Mouse (Mus musculus) C2C12 (cell line): ENCODE measurements at regions not wholly inside any gene's neighbourhood (a gene's known extent, or its start where the extent isn't known, plus 50 kb on each side); places are given as distances from the start of the nearest gene placed in this dataset.

Source experiments
- CEBPB ChIP-seq: IDR thresholded peaks from one replicate; pipeline ENCODE4 v1.6.1; 2011; ENCODE audit warnings: low read depth, mild to moderate bottlenecking, control low read depth, moderate library complexity
- CTCF ChIP-seq: IDR thresholded peaks from one replicate; pipeline ENCODE4 v1.5.1; 2011; ENCODE audit not compliant: control insufficient read depth, insufficient read depth, insufficient read length
- MAX ChIP-seq: IDR thresholded peaks from one replicate; pipeline ENCODE4 v1.6.1; 2011; ENCODE audit warnings: mild to moderate bottlenecking, control low read depth
- MYOG ChIP-seq: IDR thresholded peaks from one replicate; pipeline ENCODE4 v1.6.1; 2011; ENCODE audit not compliant: control insufficient read depth, insufficient read length; ENCODE audit errors: extremely low read depth
- USF1 ChIP-seq: IDR thresholded peaks from one replicate; pipeline ENCODE4 v1.6.1; 2011; ENCODE audit warnings: low read depth, mild to moderate bottlenecking, control low read depth, moderate library complexity

DNA sequence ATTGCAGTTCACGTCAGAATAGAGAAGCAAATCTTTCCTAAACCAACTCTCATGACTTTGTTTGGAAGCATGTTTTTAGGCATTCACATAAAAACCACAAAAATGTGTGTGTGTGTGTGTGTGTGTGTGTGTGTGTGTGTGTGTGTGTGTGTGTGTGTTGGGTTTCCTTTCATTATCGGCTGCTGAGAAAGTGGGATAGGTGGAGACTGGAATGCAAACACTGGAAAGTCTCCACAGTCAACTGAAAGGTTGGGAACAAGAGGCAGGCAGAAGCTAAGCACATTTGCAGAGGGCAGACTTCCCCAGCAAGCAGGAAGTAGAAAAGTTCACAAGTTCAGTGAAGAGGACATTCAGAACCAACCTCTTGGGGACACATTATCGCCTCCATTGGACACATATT lies 176.5 kb downstream of the Tmsb4x start:
- TF ChIP-seq MAX: no peak
- TF ChIP-seq CTCF: no peak
- no peak for TF ChIP-seq USF1
- TF ChIP-seq CEBPB: no peak
- no peak for TF ChIP-seq MYOG
